Comparison of ENCODE assay signal across 15 mouse cellular contexts in genomic region chr12:8436976-8437580, GRCm38 (mm10).
A peak's percentile ranks its signal among the peaks of the same experiment; 100 is the strongest.
DNase-seq lines count a peak whose midpoint lies in the region; ATAC-seq and TF ChIP-seq lines count a peak whose summit lies in the region.
"Had no signal": no experiment of that assay in that cellular context is flagged by ENCODE, and none has a peak within 500 bp of the region (broad histone marks: within the 10 kb centered on the region; RNA-seq: fewer than 3 reads in every experiment).

No protein-coding gene starts in this region.

- WGBS in heart, adult 2 months, result 63% methylated on average over 6 of the region's 6 CpGs
- 56% methylated on average over 6 of the region's 6 CpGs for WGBS in heart, embryonic 12.5 days
- 27% methylated on average over 6 of the region's 6 CpGs for WGBS in lung, adult 2 months
- WGBS in midbrain, embryonic 16.5 days, result 64% methylated on average over 6 of the region's 6 CpGs

- H3K27ac ChIP-seq in heart, adult 2 months, result peak overlapping the region; percentile 31
- H3K27ac ChIP-seq in heart, embryonic 12.5 days (ENCODE audit: poor library complexity, severe bottlenecking), result no peak overlapping the region
- H3K27ac ChIP-seq in midbrain, embryonic 16.5 days (ENCODE audit: low read length), result no peak overlapping the region
- H3K27ac ChIP-seq: limb, embryonic 13.5 days had no signal

- ATAC-seq in heart, embryonic 12.5 days (ENCODE audit: insufficient number of reproducible peaks, low FRiP score), result no peak; the same call in 1 of the 2 replicates
- peak; percentile 12; the same call in 1 of the 2 replicates for ATAC-seq in midbrain, embryonic 16.5 days
- ATAC-seq: hindbrain, embryonic 16.5 days; liver, postnatal 0 days had no signal

- no peak for DNase-seq in heart, adult 2 months
- peak; percentile 37 for DNase-seq in kidney, adult 9 months
- DNase-seq in kidney, postnatal 14 days, result no peak
- DNase-seq in lung, postnatal 36 days, result peak; percentile 49
- no peak for DNase-seq in lung, adult 2 months
- no peak for DNase-seq in ovary, postnatal 10 days (ENCODE audit: low spot score)
- DNase-seq: adrenal gland, postnatal 25 days; B cell, adult 2 months; cerebellum, adult 11 months; liver, postnatal 0 days; right cerebral cortex, postnatal 25 days had no signal

- no peak for TF ChIP-seq EP300 in heart, adult 2 months (IDR thresholded peaks at IDR 0.05; ENCODE audit: insufficient read depth, low read depth, low read length)

- no peaks in the 10 kb centered on the region for H3K27me3 ChIP-seq in heart, adult 2 months (ENCODE audit: control insufficient read depth, insufficient read depth, low read length)
- H3K27me3 ChIP-seq in heart, embryonic 12.5 days (replicated peaks), result no peaks in the 10 kb centered on the region
- H3K27me3 ChIP-seq in midbrain, embryonic 16.5 days (ENCODE audit: control insufficient read depth, insufficient read depth, low read depth, low read length), result no peaks in the 10 kb centered on the region
- H3K27me3 ChIP-seq: limb, embryonic 13.5 days had no signal

- peaks cover 34% of the 10 kb centered on the region for H3K4me1 ChIP-seq in heart, adult 2 months (ENCODE audit: control insufficient read depth, insufficient read depth, low read length)
- H3K4me1 ChIP-seq in heart, embryonic 12.5 days (replicated peaks), result peaks cover 63% of the 10 kb centered on the region
- H3K4me1 ChIP-seq in lung, adult 2 months (ENCODE audit: control insufficient read depth, insufficient read depth, low read length), result peaks cover 25% of the 10 kb centered on the region
- 0 out of 2 replicates have a peak, but pooled peaks cover 6% of the 10 kb centered on the region for H3K4me1 ChIP-seq in midbrain, embryonic 16.5 days (ENCODE audit: control insufficient read depth, insufficient read depth, low read length)

- peaks cover 9% of the 10 kb centered on the region for H3K36me3 ChIP-seq in heart, adult 2 months (ENCODE audit: control insufficient read depth, insufficient read depth, low read length)
- H3K36me3 ChIP-seq in heart, embryonic 12.5 days, result no peaks in the 10 kb centered on the region
- no peaks in the 10 kb centered on the region for H3K36me3 ChIP-seq in midbrain, embryonic 16.5 days (ENCODE audit: control insufficient read depth, insufficient read depth, low read length)
- H3K36me3 ChIP-seq: limb, embryonic 13.5 days had no signal

- no peak overlapping the region for H3K4me3 ChIP-seq in heart, adult 2 months
- no peak overlapping the region for H3K4me3 ChIP-seq in heart, embryonic 12.5 days
- H3K4me3 ChIP-seq in lung, adult 2 months (replicated peaks; ENCODE audit: extremely low read depth, low read depth, low read length), result no peak overlapping the region
- H3K4me3 ChIP-seq in midbrain, embryonic 16.5 days (ENCODE audit: low read depth, low read length), result no peak overlapping the region
- H3K4me3 ChIP-seq: limb, embryonic 13.5 days had no signal

- no peak for TF ChIP-seq CTCF in heart, adult 2 months (IDR thresholded peaks at IDR 0.05)
- TF ChIP-seq CTCF in lung, adult 2 months (IDR thresholded peaks at IDR 0.05; ENCODE audit: insufficient read depth, low read length), result no peak

- no peak for TF ChIP-seq POLR2A in heart, adult 2 months (IDR thresholded peaks at IDR 0.05; ENCODE audit: insufficient read depth, low read depth, low read length)
- no peak for TF ChIP-seq POLR2A in lung, adult 2 months (IDR thresholded peaks at IDR 0.05; ENCODE audit: borderline replicate concordance, extremely low read depth, low read depth, low read length)

- H3K4me2 ChIP-seq in heart, embryonic 12.5 days, result no peak overlapping the region
- no peak overlapping the region for H3K4me2 ChIP-seq in midbrain, embryonic 16.5 days (ENCODE audit: low read length)
- H3K4me2 ChIP-seq: limb, embryonic 13.5 days had no signal

- H3K9me3 ChIP-seq in heart, embryonic 12.5 days (replicated peaks), result no peaks in the 10 kb centered on the region
- H3K9me3 ChIP-seq in midbrain, embryonic 16.5 days (replicated peaks; ENCODE audit: control insufficient read depth, low read length, poor library complexity, severe bottlenecking), result no peaks in the 10 kb centered on the region
- H3K9me3 ChIP-seq: limb, embryonic 13.5 days had no signal

- H3K9ac ChIP-seq in heart, adult 2 months (ENCODE audit: low read depth, low read length), result no peak overlapping the region
- no peak overlapping the region for H3K9ac ChIP-seq in heart, embryonic 12.5 days
- H3K9ac ChIP-seq in midbrain, embryonic 16.5 days (ENCODE audit: low read depth, low read length), result no peak overlapping the region
- H3K9ac ChIP-seq: limb, embryonic 13.5 days; liver, postnatal 0 days had no signal

- intact Hi-C loops in heart, adult 2 months (cut with DNase I), result no loop called here

- no peaks in the 10 kb centered on the region for H3K79me2 ChIP-seq in heart, adult 2 months (replicated peaks; ENCODE audit: control insufficient read depth, insufficient read depth, low read length)

Comparison
In these comparisons a context has a peak if more than half of its experiments do, and no peak if none do; other contexts are left out.
1. DNase-seq: peak in kidney, adult 9 months (single experiment) and lung, postnatal 36 days (single experiment); none in heart, adult 2 months (0 of 2), kidney, postnatal 14 days (single experiment), lung, adult 2 months (single experiment) and ovary, postnatal 10 days (single experiment).